Mouse (Mus musculus): ENCODE data around the gene Ndufa11.
A peak's percentile ranks its signal among the peaks of the same experiment; 100 is the strongest.

Ndufa11 gene

DNA sequence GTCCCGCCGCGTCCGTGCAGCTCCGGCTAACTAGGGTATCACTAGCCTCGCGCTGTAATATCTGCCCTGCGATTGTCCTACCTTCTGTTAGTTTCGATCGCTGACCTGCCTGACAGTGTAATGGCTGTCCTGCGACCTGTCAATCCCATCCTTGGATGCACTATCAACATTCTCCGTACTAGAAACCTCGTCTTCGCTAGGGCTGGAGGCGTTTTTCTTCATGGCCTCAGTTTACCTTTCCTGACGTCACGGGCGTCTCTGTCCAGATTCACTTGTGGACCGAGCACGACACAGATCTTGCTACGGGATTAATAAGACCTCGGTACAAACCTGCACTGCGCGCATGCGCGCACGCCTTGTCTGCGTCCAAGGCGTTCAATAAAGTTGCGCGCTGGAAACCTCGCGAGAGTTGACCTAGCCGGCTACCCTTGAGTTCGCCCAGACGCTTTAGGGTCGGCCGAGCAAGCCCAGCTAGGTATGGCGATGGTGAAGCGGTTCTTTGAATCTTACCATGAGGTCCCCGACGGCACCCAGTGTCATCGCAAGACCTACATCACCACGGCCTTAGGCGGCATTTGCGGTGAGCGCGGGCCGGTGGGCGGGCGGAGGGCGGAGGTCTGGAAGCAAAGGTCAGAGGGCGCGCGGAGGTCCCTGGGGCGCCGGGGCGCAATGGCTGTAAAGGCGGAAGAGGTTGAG, at the start of gene Ndufa11, which contains the start of gene Vmac:
TSS of gene Ndufa11 (plus strand) at position 405 of the 696 bp plus-strand sequence.
TSS of gene Vmac (minus strand) at position 660 of the 696 bp plus-strand sequence.
- peak; percentile 63 for DNase-seq (ENCODE audit: extremely low read depth, low read depth, low spot score)

DNA sequence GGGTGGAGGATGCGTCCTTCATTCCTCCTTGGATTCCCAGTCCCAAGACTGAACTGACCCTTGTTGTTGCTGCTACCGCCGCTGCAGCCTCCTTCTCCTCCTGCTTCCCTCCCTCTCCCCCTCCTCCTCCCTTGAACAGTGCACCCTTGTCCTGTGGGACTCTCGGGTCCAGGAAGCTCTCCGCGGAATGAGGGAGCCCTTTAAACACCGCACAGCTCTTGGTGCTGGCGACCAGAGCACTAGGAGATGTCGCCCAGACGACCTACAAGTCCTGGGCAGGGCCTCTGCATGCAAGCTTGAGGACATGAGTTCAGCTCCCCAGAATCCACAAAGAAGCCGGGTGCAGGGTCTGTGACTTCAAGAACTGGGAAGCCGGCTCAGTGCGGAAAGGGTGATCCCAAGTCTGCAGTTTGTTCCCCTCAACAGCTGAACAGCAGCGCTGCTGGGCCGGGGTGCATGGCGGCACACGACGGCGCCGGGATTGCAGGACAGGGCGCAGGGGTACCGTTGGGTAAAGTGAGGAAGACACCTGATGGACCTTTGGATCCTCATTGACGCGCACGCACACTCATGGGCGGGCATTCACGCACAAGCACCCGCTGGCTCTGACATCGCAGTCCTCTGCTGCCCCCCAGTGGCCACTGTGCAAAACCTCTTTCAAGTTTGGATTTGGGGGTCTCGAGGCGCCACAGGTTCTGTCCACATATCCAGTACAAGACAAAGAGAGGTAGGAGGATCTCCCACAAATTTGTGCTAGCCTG, 49.0 kb upstream of the Ndufa11 start:
- DNase-seq (ENCODE audit: extremely low read depth, low read depth, low spot score): no peak

DNA sequence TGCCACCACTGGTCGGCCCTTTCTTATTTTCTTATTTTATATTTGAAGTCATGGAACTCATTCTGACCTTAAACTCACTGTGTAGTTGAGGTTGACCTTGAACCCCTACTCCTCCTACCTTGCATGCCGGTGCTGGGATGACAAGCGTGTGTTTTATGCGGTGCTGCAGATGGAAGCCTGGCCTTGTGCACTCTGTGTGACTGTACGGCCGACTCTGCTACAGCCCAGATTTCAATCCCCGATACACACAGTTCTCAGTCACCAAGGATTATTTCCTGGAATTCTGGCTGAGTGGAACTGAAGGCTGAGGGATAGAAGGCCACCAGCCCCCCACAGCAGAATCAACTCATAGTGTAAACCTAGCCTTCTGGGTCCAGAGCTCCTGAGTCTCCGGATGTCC, 47.8 kb upstream of the Ndufa11 start:
- no peak for DNase-seq (ENCODE audit: extremely low read depth, low read depth, low spot score)

DNA sequence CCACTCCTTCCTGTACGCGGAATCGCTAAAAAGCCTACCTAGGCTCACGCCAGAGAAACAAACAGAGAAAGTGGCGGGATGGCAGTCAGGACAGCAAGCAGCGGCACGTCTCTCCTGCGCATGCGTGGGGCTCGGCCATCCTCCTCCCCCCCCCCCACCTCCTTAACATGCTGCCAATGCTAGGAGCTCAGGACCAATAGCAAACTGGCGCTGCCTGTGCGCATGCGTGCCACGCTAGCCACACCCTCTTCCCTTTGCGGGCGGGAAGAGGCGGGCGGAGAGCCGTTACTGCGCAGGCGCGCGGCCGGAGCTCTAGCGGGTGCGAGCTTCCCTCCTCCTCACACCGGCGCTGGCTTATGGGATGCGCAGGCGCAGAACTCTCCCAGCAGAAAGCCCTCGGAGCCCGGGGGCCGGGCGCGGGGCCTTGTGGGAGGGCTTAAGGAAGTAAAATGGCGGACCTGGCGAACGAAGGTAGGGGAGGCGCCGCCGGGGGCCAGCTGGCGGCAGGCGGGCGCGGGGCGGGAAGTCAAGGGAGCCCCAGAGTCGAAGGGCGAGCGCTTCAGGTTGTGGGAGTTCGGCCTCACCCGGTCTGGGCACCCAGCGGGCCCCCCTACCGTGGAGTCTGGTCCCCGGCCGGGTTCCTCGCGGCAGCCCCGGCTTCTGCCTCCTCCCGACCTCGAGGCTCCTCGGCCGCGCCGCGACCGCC, 44.5 kb upstream of the Ndufa11 start, which contains the start of gene Ranbp3:
TSS of gene Ranbp3 (plus strand) at position 354 of the 706 bp plus-strand sequence.
- DNase-seq (ENCODE audit: extremely low read depth, low read depth, low spot score): peak; percentile 59

DNA sequence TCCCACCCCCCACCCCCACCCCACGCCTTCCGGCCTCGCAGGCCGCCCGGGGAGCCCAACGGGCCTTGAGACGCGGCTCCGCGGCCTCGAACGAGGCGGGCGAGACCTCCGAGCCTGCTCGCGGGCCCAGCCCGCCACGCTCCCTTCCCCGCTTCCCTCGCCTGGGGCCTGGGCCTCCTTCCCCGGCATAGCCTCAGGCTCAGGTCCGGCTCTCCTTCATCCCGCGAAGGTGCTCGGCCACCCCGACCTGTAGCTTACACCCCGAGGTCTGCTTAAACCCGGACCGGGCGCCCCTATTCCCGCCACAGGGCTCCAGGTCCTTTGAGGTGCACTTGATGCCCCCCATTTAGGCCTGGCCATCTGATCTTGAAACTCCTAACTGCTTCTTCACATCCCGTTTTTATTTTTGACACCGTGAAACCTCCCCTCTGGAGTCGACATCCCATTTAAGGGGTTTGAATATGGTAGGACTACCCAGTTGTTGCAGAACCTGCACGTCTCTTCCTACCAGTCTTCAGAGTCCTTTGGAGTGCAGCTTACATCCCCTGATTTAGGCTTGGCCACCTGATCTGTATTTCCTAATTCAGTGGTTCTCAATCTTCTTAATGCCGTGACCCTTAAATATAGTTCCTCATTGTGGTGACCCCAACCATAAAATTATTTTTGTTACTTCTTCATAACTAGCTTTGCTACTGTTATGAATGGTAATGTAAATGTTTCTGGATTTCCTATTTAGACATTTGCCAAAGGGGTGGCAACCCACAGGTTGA, 43.7 kb upstream of the Ndufa11 start:
- no peak for DNase-seq (ENCODE audit: extremely low read depth, low read depth, low spot score)

DNA sequence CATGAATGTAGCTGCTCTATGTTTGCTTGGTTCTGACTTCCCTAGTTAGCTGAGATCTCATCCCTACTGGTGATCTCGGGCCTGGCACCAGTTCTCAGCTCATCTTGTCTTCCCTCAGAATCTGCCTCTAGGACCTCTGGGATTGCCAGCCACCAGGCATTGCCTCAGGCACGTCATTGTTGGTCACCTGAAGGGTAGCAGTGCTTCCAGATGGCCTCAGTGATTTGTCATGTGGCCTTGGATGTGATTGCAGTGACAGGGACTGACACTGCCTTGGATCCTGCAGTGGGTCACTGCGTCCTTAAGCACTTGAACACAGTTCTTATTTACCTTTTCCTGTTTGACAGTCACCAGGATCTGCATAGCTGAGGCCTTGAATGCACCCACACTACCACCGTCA, 35.8 kb upstream of the Ndufa11 start:
- no peak for DNase-seq (ENCODE audit: extremely low read depth, low read depth, low spot score)

DNA sequence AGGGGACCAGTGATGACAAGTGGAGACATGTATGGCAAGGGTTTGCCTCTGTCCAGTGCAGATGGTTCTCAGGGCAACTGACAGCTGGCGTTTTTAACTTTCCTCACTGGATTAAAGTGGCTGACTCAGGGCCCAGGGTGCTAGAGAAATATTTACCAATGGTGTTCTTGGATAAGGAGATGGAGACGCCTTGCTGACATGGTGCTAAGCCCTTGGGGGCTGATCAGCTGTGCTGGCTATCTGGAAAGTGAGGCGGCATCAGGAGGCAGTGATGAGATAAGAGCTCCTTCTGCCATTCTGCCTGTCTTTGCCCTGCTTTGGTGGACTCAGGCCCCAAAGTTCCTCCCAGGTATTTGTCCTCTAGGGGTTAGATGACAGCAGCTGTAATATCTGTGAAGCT, 34.7 kb upstream of the Ndufa11 start:
- no peak for DNase-seq (ENCODE audit: extremely low read depth, low read depth, low spot score)

DNA sequence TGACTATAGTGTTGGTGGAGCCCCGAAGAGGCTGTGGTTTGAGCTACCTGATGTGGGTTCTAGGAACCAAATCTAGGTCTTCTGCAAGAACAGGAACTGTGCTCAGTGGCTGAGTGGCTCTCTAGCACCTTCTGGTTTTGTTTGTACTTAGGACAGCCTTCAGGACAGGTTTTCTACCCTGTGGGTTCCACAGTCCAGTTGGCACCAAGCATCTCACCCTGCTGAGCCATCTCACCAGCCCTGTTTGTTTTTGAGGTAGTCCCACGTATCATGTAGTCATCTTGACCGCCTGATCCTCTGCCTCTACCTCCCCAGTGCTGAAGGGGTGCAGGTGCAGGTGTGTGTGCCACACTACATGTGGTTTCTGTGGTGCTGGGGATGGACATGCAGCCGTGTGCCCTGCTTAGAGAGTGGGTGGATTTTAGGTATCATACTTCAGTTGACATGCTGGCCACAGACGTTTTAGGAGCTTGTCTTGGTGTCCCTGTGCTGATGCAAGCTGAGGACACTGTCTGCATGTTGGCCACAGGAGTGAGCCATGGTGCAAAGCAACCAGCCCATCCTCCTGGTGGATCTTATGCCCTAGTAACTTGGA, 33.9 kb upstream of the Ndufa11 start:
- no peak for DNase-seq (ENCODE audit: extremely low read depth, low read depth, low spot score)

DNA sequence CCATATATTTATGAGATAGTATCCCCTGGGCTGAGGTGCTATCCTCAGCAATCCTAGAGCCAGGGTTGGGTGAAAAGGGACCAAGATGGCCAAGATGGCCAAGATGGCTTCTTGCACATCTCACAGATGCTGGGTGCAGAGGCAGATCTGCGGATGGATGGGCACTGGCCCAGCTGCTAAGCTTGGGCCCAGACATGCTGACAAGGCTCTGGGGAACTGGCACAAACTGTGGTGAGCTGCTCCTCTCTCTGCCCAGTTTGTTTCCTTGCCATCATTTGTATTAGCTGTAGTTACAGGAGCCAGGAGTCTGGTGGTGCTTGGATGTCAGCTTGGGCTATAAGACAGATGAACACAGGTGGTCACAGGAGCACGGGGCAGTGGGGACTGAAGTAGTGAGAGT, 32.9 kb upstream of the Ndufa11 start:
- no peak for DNase-seq (ENCODE audit: extremely low read depth, low read depth, low spot score)

DNA sequence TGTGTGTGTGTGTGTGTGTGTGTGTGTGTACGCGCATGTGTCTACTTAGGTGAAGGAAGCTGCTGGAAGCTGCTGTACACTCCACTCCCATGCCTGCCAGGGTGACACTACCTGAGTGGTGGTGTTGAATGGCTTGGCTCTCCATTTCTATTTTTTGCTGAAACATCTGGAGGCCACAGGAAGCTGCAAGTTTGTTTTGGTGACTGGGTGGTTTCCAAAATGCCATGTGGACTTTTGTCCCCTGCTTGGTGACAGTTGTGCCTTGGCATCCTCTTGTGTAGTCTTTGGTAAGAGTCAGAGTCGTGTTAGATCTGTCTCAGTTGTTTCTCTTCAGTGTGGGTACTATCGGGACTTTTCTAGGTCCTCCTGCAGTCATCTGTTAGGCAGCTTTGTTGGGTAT, 30.8 kb upstream of the Ndufa11 start:
- DNase-seq (ENCODE audit: extremely low read depth, low read depth, low spot score): no peak

DNA sequence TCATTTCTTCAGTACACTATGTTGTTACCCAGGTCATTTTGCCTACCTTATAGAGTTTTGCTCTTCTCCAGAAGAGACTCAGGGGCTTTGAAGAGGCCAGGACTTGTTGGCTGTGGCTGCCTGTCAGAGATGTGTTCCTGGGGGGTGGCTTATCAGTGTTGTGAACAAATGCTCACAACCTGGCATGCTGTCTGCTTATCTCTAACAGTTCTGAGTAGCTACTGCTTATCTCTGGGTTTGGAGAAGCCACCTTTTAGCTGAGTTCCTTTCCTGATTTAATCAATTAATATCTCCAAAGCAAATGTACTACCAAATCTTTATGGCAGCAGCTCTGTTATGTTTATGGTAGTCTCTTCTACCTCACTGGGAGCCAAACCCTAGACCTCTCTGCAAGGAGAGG, 29.5 kb upstream of the Ndufa11 start:
- no peak for DNase-seq (ENCODE audit: extremely low read depth, low read depth, low spot score)

DNA sequence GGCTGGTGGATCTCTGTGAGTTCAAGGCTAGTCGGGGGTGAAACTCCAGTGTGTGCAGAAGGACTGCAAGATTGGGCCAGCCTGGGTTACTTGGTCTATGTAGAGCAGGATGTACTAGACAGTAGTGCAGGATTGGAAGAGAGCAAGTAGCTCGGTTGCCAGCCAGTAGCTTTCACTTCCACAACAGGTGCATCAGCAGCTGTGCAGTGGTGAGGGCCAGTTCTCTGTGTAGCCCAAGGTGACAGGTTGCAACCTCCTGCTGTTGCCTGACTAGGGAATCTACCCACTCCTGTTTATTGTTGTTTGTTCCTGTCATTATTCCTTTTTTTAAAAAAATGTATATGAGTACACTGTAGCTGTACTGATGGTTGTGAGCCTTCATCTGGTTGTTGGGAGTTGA, 28.9 kb upstream of the Ndufa11 start:
- no peak for DNase-seq (ENCODE audit: extremely low read depth, low read depth, low spot score)

DNA sequence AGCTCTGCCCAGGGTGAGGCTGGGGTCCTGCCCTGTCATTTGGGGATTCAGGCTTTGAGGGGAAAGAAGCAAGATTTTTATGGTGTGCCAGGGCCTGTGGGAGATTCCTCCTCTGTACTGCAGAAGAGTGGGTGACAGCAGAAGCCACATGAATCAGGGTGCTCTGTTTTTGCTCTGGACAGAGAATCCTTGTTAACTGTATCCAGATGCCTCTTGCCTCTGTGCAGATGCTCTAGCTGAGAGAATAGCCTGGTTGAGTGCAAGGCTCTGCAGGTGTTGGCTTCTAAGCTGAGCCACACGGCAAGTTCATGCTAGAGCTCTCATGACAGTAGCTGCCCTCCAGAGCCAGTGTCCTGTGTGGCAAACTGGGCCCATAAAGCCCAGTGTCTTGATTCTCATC, 24.2 kb upstream of the Ndufa11 start:
- no peak for DNase-seq (ENCODE audit: extremely low read depth, low read depth, low spot score)

DNA sequence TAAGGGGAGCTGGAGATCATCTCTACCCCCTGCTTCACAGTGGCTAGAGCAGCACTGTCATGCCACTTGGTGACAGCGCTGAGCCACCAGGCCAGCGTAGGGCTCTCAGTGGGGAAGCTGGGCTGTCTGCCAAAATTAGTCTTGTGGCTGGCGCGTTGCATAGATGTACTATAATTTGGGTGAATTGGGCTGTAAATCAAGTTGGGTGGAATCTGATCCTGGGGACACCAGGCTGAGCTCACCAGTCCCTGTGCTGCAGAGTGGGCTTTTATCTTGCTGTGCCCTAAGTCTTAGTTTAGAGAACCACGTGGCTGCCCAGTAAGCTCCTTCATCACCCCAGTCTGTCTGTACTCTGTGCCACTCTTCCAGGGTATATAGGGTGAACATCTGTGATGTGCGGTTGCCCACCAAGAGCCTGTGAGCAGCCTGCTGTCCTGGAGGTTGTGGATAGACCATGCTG, 23.7 kb upstream of the Ndufa11 start:
- no peak for DNase-seq (ENCODE audit: extremely low read depth, low read depth, low spot score)

DNA sequence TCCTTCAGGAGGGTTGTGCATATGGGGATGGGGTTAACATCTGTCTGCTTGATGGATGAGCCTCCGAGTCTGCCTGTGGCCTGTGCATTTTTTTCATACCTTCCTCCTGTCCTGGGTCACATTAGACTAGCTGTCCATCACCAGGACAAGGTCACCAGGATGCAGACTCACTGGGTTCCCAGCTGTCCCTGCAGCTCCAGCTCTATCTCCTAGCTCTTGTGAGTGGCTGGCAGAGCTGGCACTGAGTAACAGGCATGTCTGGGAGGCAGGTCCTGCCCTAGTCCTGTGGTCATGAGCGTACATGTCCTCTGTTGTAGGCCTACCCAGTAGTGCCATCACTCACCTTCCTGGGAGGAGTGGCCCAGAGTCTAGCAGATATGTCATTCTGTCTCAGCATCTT, 17.1 kb upstream of the Ndufa11 start:
- no peak for DNase-seq (ENCODE audit: extremely low read depth, low read depth, low spot score)

DNA sequence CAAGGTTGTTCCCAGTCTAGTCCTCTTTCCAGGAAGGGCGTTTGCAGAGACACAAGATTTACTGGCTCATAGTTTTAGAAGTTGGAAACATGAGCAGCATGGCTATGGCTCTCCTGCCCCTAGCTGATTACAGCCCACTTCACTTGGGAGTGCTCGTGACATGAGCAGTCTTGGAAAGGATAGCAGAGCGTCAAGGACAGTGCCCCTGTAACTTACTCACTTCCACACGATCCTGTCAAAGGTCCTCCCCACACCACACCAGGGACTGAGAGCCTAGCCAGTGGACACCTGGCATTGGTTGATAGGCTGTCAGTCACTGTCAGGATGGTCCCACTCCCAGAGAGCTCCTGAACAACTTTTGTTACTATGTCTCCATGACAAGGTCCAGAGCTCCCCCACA, 14.5 kb upstream of the Ndufa11 start:
- no peak for DNase-seq (ENCODE audit: extremely low read depth, low read depth, low spot score)

DNA sequence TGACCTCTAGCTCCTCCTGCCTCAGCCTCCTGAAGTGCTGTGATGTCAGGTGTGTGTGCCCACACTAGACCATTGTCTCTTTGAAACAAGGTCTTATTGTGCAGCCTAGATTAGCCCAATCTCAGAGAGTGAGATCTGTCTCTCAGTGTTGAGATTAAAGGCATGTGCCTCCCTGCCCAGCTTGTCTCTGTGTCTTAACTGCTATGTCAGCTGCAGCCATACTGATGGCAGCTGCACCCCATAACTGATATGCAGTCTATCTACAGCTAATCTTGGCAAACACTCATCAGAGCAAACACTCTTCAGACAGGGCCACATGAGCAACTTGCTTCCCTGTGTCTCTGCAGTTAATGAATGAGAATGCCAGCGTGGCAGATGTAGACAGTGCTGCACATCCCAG, 11.1 kb upstream of the Ndufa11 start:
- DNase-seq (ENCODE audit: extremely low read depth, low read depth, low spot score): no peak

DNA sequence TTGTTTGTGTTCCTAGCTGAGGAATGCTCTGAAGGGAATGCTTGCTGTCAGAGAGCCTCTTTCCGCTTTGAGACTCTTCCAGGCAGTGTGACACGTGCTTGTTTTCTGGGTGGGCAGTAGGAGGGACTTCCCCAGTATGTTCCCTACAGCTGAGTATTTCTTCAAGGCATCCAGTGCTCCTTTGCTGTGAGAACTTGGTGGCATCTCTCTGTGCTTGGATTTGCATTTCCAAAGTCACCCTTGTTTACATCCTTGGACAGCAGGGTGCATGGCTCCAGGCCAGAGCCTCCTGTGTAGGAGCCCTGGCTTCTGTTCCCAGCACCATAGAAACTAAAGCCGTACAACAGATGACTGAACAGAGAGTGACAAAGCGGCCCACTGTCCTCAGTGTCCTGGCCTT, 8.9 kb upstream of the Ndufa11 start:
- no peak for DNase-seq (ENCODE audit: extremely low read depth, low read depth, low spot score)

DNA sequence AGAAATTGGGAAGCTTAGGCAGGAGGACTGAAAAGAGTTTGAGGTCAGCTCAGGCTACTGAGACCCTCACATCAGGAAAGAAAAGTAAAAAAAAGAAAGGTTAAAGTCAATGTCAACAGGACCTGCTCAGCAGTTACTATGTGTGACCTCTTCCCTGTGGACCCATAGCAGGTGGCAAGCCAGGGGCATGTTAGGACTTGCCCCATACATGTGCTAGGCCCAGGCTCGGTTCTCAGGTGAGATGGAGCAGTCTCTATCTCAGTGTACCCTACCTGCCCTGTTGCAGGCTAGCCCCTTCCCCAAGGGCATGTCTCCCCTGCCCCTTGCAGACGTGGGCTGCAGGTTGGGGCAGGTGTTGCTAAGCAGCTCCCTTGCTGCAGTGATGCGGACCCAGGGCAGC, 7.9 kb upstream of the Ndufa11 start:
- DNase-seq (ENCODE audit: extremely low read depth, low read depth, low spot score): no peak

DNA sequence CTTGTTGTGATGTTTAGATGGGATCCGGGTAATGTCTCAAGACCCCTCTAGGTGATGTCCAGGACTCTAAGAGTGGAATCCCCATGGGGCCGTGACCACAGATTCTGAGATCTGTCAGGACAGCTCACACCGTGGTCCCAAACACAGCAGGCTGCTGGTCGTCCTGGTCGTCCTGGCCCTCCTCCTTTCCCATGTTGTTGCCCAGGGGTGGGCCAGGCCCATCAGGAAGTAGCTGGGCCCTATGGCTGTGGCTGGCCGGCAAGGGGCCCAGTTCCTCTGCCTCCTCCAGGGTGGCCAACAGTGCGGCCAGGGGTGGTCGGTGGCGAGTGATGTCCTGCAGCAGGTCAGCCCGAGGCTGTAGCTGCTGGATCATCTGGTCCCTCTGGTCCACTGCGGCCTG, 2.2 kb upstream of the Ndufa11 start:
- no peak for DNase-seq (ENCODE audit: extremely low read depth, low read depth, low spot score)
